Comparison of ENCODE assay signal across 20 mouse cellular contexts in the genomic region with DNA sequence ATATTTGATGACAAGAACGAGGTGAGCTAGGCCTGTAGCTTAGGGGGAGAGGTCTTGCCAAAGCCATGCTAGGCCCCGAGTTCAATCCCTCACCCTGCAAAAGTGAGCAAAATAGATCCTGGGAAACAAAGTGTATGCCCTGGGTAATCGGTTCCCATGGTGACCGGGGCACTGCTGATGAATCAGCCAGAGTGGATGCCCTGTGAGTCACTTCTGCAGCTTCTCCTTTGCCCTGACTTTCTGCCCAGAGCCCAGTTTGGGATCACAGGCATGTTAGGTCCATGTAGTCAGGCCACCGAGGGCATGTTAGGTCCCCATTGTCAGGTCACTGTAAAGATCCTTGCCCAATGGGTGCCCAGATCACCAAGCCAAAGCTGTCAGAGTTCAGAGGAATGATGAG. TPM values are rescaled to one million over a fixed set of nuclear protein-coding genes. Genes with fewer than 3 reads are reported as not detected.
DNase-seq lines count a peak whose midpoint lies in the region; ATAC-seq lines count a peak whose summit lies in the region.
"Had no signal": no experiment of that assay in that cellular context is flagged by ENCODE, and none has a peak within 500 bp of the region (broad histone marks: within the 10 kb centered on the region; RNA-seq: fewer than 3 reads in every experiment).

No protein-coding gene starts in this region.

- no peak for DNase-seq in hindbrain, embryonic 10.5 days (ENCODE audit: low spot score)
- no peak for DNase-seq in hindbrain, embryonic 14.5 days (ENCODE audit: low spot score)
- peak; percentile 85 for DNase-seq in Muller cell, postnatal 12 days (ENCODE audit: inconsistent ontology term)
- DNase-seq in adrenal gland, postnatal 14 days, result peak; percentile 82
- DNase-seq in urinary bladder, postnatal 25 days (ENCODE audit: low spot score), result peak; percentile 31
- DNase-seq in retina, postnatal 1 day, result no peak
- no peak for DNase-seq in yolk sac, embryonic 10.5 days (ENCODE audit: low spot score)
- no peak for DNase-seq in spleen, adult 18-20 months
- DNase-seq: B cell, adult 2 months; cerebellum, adult 9-11 months; gastrocnemius, postnatal 14 days; lung, adult 18-20 months; right cerebral cortex, postnatal 25 days; thymus, postnatal 25 days had no signal

- 0 out of 2 replicates have a peak, but pooled peaks cover 4% of the 10 kb centered on the region for H3K9me3 ChIP-seq in hindbrain, embryonic 10.5 days
- H3K9me3 ChIP-seq in hindbrain, embryonic 14.5 days (ENCODE audit: control insufficient read depth, low read length), result no peaks in the 10 kb centered on the region
- H3K9me3 ChIP-seq: hindbrain, embryonic 15.5 days had no signal

- H3K36me3 ChIP-seq in hindbrain, embryonic 10.5 days, result no peaks in the 10 kb centered on the region
- H3K36me3 ChIP-seq in hindbrain, embryonic 14.5 days (replicated peaks; ENCODE audit: control insufficient read depth, insufficient read depth), result no peaks in the 10 kb centered on the region
- H3K36me3 ChIP-seq: forebrain, embryonic 10.5 days; hindbrain, embryonic 15.5 days; neural tube, embryonic 12.5 days had no signal

- no peak overlapping the region for H3K4me3 ChIP-seq in hindbrain, embryonic 10.5 days
- no peak overlapping the region for H3K4me3 ChIP-seq in hindbrain, embryonic 14.5 days (replicated peaks; ENCODE audit: low read length)
- H3K4me3 ChIP-seq: forebrain, embryonic 10.5 days; hindbrain, embryonic 15.5 days; neural tube, embryonic 12.5 days had no signal

- no peak for ATAC-seq in hindbrain, embryonic 14.5 days (ENCODE audit: low FRiP score)
- ATAC-seq: intestine, embryonic 16.5 days had no signal

- H3K27ac ChIP-seq in hindbrain, embryonic 10.5 days, result 0 out of 2 replicates have a peak overlapping the region, but pooled peaks have one; percentile 2
- no peak overlapping the region for H3K27ac ChIP-seq in hindbrain, embryonic 14.5 days
- H3K27ac ChIP-seq: forebrain, embryonic 10.5 days; hindbrain, embryonic 15.5 days; neural tube, embryonic 12.5 days had no signal

- no peak overlapping the region for H3K4me2 ChIP-seq in hindbrain, embryonic 14.5 days (replicated peaks)
- H3K4me2 ChIP-seq: hindbrain, embryonic 15.5 days; neural tube, embryonic 12.5 days had no signal

- no peak overlapping the region for H3K9ac ChIP-seq in hindbrain, embryonic 14.5 days
- H3K9ac ChIP-seq: hindbrain, embryonic 15.5 days; neural tube, embryonic 12.5 days had no signal

- H3K4me1 ChIP-seq in hindbrain, embryonic 10.5 days (replicated peaks), result peaks cover 51% of the 10 kb centered on the region
- peaks cover 7% of the 10 kb centered on the region; the same call in 1 of the 2 replicates for H3K4me1 ChIP-seq in hindbrain, embryonic 14.5 days (replicated peaks; ENCODE audit: control insufficient read depth, insufficient read depth, low read length)

- WGBS in hindbrain, embryonic 10.5 days, result 81% methylated on average over 5 of the region's 5 CpGs
- 69% methylated on average over 5 of the region's 5 CpGs for WGBS in hindbrain, embryonic 14.5 days

- H3K27me3 ChIP-seq in hindbrain, embryonic 10.5 days (ENCODE audit: insufficient read depth, poor library complexity, severe bottlenecking), result no peaks in the 10 kb centered on the region
- no peaks in the 10 kb centered on the region for H3K27me3 ChIP-seq in hindbrain, embryonic 14.5 days (ENCODE audit: control insufficient read depth, insufficient read depth, low read length)
- H3K27me3 ChIP-seq: hindbrain, embryonic 15.5 days; neural tube, embryonic 12.5 days had no signal

RNA-seq across cellular contexts. Expression of a gene that starts 45.5 kb away (rescaled TPM):
- 4.3 and 7.7 TPM in 2 replicates for polyA plus RNA-seq in hindbrain, embryonic 10.5 days (2016; fragmentation: Nextera tagmentation; extraction: Ambion mirVana)
- polyA plus RNA-seq in hindbrain, embryonic 14.5 days (2014; fragmentation: Nextera tagmentation; extraction: Ambion mirVana), result 5.8 and 6.4 TPM in 2 replicates
- total RNA-seq in adrenal gland, postnatal 14 days (2021), result 3.7 and 5.3 TPM in 2 replicates
- total RNA-seq: liver, adult 2 months; megakaryocyte-erythroid progenitor cell, adult 5-6 weeks had no signal

Comparison
In these comparisons a context has a peak if more than half of its experiments do, and no peak if none do; other contexts are left out.
1. DNase-seq: peak in Muller cell, postnatal 12 days (single experiment), adrenal gland, postnatal 14 days (single experiment) and urinary bladder, postnatal 25 days (single experiment); none in hindbrain, embryonic 10.5 days (single experiment), hindbrain, embryonic 14.5 days (single experiment), retina, postnatal 1 day (single experiment), yolk sac, embryonic 10.5 days (single experiment) and spleen, adult 18-20 months (0 of 2).